Mouse (Mus musculus) megakaryocyte, embryonic 14.5 days (primary cell): ENCODE results near the gene Rmi2. TPM values are rescaled to one million over a fixed set of nuclear protein-coding genes. Genes with fewer than 3 reads are reported as not detected.
A peak's percentile ranks its signal among the peaks of the same experiment; 100 is the strongest.

Experiments
- H3K27me3 ChIP-seq: replicated peaks from 2 replicates; pipeline ENCODE3; 2012; ENCODE audit warnings: inconsistent platforms
- H3K36me3 ChIP-seq: replicated peaks from 2 replicates; pipeline ENCODE3; 2012; ENCODE audit warnings: low read length, inconsistent platforms, mixed read lengths
- H3K4me1 ChIP-seq: 2 replicates; pipeline ENCODE4 v1.6.1; 2012; ENCODE audit warnings: inconsistent platforms
- H3K4me3 ChIP-seq: replicated peaks from 2 replicates; pipeline ENCODE3; 2012; ENCODE audit warnings: moderate library complexity, mild to moderate bottlenecking, inconsistent platforms
- H3K9me3 ChIP-seq: 2 replicates; pipeline ENCODE4 v1.6.1; 2012; ENCODE audit warnings: inconsistent platforms
- FLI1 ChIP-seq: IDR thresholded peaks from 2 replicates; pipeline ENCODE4 v1.6.1; 2012; ENCODE audit warnings: low read length, inconsistent platforms, mixed read lengths
- GATA1 ChIP-seq: IDR thresholded peaks from 3 replicates; pipeline ENCODE4 v1.6.1; 2012; ENCODE audit warnings: mixed read lengths, low read length, inconsistent platforms, borderline replicate concordance
- polyA plus RNA-seq: library from polyadenylated mRNA; stranded (reverse); fragments of >175 nt; gene quantifications from 2 replicates; pipeline ENCODE4 v1.2.3, GENCODE M21; 2012; ENCODE audit warnings: low replicate concordance; ENCODE audit not compliant: insufficient read depth

Rmi2 gene
- polyA plus RNA-seq, 1 experiment: 0.60 TPM

DNA sequence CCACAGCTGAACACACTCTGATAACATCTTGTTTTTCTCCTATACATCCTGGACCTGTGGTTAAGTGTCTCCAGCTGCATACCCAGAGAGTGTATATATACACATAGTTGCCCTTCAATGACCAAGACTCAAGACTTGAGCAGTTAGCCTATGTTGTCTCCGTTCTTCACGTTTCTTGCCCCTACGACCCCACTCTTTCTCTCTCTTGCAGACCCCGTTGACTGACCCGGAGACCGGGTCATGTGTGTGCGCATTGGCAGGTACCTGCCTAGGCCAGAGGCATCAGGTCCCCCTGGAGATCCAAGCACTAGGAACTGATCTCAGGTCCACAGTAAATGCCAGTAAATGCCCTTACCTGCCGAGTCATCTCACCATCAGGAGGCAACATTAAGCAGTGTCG lies 7.6 kb upstream of the Rmi2 start:
- peaks cover 9% of the 10 kb centered on the region for H3K4me1 ChIP-seq
- TF ChIP-seq GATA1 (no peak), FLI1 (no peak)
- H3K9me3 ChIP-seq: peaks cover 14% of the 10 kb centered on the region
- H3K36me3 ChIP-seq: no peaks in the 10 kb centered on the region
- H3K27me3 ChIP-seq: peaks cover 71% of the 10 kb centered on the region
- no peak overlapping the region for H3K4me3 ChIP-seq

DNA sequence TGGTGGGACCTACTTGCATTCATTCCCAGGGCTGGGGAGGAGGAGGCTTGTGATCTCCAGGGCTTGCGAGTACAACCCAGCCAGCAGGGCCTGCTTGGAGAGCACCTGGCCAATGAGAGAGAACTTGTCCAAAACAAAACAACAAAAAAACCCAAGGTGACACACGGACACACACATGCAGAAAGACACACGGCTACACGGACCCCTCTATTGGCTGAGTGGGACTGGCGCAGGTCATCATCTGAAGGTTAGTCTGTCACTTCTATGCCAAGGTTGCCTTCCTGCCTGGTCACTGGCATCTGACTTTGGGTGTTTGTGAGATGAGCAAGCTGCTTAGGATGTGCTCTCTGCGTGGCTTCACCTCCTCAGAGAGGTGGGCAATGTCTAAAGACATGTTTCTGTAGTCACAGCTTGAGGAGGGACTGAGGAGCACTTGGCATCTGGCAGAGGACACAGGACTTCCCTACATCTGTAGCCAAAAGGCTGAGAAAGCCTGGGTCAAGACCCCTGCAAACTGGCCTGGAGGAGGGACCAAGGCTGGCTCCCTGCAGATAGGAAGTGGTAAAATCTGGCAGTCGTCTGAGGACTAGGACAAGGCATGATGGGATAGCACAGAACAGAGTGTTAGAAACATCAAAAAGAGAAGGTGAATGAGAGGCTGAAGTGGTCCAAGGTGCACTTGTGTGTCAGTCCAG lies 6.9 kb upstream of the Rmi2 start:
- Histone ChIP-seq H3K27me3 (peaks cover 73% of the 10 kb centered on the region), H3K9me3 (peaks cover 14% of the 10 kb centered on the region), H3K4me3 (no peak overlapping the region), H3K4me1 (peaks cover 9% of the 10 kb centered on the region), H3K36me3 (no peaks in the 10 kb centered on the region)
- no peak for TF ChIP-seq FLI1
- TF ChIP-seq GATA1: no peak

DNA sequence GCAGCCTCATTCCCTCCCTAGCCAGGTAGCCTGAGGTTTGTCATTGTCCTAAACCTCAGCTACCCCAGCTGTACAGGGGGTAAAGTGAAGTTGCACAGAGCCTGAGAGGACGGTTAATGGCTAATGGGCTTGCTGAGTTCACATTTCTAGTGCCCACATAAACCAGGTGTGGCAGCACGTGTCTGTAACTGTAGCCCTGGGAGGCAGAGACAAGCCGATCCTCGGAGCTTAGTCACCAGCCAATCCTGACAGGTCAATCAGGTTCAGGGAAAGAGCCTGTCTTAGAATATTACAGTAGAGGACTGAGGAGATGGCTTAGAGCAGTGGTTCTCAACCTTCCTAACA lies 6.4 kb upstream of the Rmi2 start:
- H3K36me3 ChIP-seq: no peaks in the 10 kb centered on the region
- peaks cover 11% of the 10 kb centered on the region for H3K9me3 ChIP-seq
- peaks cover 8% of the 10 kb centered on the region for H3K4me1 ChIP-seq
- peaks cover 74% of the 10 kb centered on the region for H3K27me3 ChIP-seq
- TF ChIP-seq FLI1: no peak
- no peak for TF ChIP-seq GATA1
- no peak overlapping the region for H3K4me3 ChIP-seq

DNA sequence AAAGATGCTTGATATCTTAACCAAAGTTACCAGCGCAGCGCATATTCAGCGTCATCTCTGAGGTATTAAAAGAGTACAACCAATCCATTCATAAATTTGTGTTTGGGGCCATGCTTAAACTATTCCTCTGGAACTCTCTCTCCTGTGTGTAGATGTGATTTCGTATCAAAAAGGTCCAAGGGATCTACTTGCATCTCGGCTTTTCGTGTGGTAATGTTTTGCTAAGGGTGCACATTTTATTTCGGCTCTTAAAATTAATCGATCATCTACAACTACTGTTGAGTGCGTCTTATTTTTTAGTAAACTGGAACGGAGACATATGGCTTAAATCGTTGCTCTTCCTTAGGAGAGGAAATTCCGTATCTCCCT lies 333 bp upstream of the Rmi2 start:
- no peak for TF ChIP-seq FLI1
- peaks cover 69% of the 10 kb centered on the region for H3K27me3 ChIP-seq
- H3K4me3 ChIP-seq: peak overlapping the region; percentile 92

DNA sequence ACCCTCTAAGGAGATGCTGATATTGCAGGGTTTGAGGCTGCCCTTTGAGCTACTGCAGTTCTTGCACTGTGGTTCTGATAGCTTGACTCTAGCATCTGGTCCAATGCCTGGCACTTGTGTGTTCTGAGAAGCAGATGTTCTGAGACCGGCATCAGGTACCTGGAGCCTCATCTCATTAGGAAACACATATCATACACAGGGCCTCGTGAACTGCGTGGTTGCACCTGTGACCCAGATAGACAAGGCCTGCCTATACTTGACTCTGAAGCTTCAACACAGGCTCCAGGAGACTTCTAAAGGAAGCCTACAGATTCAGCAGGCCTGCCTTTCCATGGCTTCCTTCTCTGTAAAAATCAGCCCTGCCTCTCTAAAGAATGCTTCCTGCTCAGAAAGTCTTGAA lies 1.5 kb downstream of the Rmi2 start:
- Histone ChIP-seq H3K4me3 (no peak overlapping the region), H3K36me3 (peaks cover 4% of the 10 kb centered on the region), H3K4me1 (peaks cover 51% of the 10 kb centered on the region), H3K27me3 (peaks cover 69% of the 10 kb centered on the region), H3K9me3 (peaks cover 2% of the 10 kb centered on the region; the same call in 1 of the 2 replicates)
- TF ChIP-seq FLI1 (no peak), GATA1 (no peak)

More for the DNA sequence above, 333 bp upstream of the Rmi2 start:
- H3K4me1 ChIP-seq: peaks cover 39% of the 10 kb centered on the region
- H3K9me3 ChIP-seq: peaks cover 10% of the 10 kb centered on the region; the same call in 1 of the 2 replicates
- H3K36me3 ChIP-seq: no peaks in the 10 kb centered on the region

DNA sequence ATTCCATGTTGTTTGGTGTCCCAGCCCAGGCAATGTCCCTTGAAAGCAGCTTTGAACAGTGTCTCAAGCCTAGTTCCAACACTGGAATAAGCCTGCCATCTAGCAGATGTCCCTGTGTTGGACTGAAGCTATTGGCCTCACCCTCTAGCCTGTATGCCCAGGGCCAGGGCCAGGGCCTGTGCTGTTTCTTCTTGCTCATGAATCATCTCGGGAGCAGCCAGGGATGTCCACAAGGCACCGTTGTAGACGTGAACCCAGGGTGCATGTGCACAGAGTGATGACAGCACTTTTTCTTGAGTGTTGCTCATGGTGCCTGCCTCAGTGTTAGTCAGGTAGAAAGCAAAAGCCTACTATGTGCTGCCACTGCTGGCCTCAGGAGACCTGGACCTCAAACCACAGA lies 2.4 kb downstream of the Rmi2 start:
- Histone ChIP-seq H3K27me3 (peaks cover 69% of the 10 kb centered on the region), H3K4me1 (peaks cover 54% of the 10 kb centered on the region), H3K4me3 (no peak overlapping the region), H3K9me3 (no peaks in the 10 kb centered on the region), H3K36me3 (peaks cover 4% of the 10 kb centered on the region)
- TF ChIP-seq GATA1: no peak
- no peak for TF ChIP-seq FLI1

DNA sequence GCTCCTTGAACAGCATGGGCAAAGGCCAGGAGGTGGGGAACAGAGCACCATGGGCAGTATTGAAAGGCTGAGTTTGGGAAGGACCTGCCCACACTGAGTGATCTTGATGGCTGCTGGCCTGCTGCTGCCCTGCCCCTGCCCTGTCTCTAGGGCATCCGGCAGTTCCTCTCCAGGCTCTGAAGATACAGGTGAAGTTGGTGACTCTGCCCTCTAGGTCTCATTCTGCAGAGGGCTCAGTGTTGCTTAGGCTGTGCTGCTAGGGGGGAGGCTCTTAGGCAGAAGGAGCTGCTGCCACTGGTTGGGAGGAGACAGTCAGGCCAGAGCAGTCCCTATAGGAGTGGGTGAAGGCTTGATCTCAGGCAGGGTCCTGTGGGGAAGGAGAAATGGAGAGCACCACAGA lies 3.0 kb downstream of the Rmi2 start:
- Histone ChIP-seq H3K4me1 (peaks cover 59% of the 10 kb centered on the region), H3K9me3 (no peaks in the 10 kb centered on the region), H3K36me3 (peaks cover 4% of the 10 kb centered on the region), H3K27me3 (peaks cover 72% of the 10 kb centered on the region), H3K4me3 (peak overlapping the region; percentile 80)
- TF ChIP-seq GATA1 (no peak), FLI1 (no peak)

DNA sequence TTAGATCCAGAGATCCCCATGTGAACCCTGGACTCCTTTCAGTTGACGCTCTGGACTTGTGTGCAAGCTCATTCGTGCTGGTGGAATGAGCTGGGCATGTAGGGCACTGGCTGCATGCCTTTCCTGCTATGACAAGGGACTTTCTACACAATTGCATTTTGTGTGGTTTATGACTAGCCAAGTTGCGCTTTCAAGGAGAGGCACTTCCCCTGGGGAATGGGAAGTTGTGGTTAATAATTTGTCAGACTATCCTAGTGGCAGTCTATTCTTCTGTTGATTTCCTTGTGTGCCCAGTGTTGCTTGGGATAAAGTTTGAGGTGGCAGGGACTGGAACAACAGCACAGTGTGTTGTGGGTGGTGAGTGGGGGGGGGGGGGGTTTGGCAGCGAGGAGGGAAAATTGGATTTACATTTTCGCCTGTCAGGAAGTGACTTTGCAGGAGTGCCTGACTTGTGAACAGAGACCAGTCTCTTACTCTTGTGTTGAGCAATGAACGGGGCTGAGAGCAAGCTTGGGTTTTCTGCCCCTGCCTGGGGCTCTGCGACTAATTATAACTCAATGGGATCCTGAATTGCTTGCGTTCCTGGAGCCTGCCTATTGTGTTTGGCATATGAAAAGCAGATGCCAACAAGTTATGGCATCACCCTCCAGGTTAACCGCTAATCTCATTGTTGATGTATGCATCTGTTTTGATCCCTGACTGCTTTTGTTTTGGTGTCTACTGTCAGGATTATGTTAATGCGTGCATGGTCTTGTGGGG lies 3.8 kb downstream of the Rmi2 start:
- Histone ChIP-seq H3K4me1 (peaks cover 66% of the 10 kb centered on the region), H3K4me3 (peak overlapping the region; percentile 80), H3K27me3 (peaks cover 72% of the 10 kb centered on the region), H3K36me3 (peaks cover 4% of the 10 kb centered on the region), H3K9me3 (no peaks in the 10 kb centered on the region)
- TF ChIP-seq FLI1 (no peak), GATA1 (no peak)

DNA sequence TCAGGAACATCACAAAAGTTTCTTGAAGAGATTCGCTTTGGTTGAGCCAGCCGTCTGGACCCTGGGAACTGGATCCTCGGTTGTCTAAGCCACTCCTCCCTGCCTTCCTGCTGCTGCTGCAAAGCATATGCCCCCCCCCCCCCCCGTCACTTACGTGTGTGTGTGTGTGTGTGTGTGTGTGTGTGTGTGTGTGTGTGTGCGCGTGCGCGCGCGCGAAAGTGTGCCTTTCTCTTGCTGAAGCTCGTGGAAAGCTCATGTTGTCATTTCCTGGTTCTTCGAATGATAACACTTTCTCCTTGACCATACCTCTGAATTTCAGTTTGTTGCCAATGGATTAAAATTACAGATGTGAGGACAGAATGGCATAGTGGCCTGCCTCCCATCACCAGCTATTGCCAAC lies 5.2 kb downstream of the Rmi2 start:
- Histone ChIP-seq H3K27me3 (peaks cover 69% of the 10 kb centered on the region), H3K36me3 (peaks cover 4% of the 10 kb centered on the region), H3K4me1 (peaks cover 72% of the 10 kb centered on the region), H3K4me3 (no peak overlapping the region), H3K9me3 (no peaks in the 10 kb centered on the region)
- TF ChIP-seq GATA1: no peak
- no peak for TF ChIP-seq FLI1

DNA sequence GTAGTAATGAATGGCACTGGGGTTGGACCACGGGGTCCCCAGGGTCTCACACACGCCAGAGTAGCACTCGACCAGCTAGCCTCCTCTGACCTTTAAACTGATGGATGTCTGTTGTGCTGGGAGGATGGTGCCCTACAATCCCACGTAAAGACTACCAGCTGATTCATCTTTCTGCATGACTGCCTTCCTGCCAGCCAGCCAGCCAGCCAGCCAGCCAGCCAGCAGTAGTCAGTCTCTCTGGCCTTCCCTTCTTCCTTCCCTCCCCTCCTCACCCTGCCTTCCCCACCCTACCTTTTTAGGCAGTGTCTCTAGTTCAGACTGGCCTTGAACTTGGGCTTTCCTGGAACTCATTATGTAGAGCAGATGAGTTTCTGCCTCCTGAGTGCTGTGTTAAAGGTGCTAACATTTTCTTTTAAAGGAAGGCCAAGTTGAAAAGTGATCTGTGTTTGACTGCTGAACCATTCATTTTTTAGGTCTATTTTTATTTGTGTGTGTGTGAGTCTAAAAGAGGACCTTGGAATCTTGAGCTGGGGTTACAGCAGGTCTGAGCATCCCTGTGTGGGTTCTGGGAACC lies 7.5 kb downstream of the Rmi2 start:
- no peaks in the 10 kb centered on the region for H3K9me3 ChIP-seq
- no peak for TF ChIP-seq FLI1
- no peak for TF ChIP-seq GATA1
- peaks cover 68% of the 10 kb centered on the region for H3K4me1 ChIP-seq
- peaks cover 74% of the 10 kb centered on the region for H3K27me3 ChIP-seq
- peaks cover 4% of the 10 kb centered on the region for H3K36me3 ChIP-seq
- H3K4me3 ChIP-seq: no peak overlapping the region
